Mouse (Mus musculus) right cerebral cortex, postnatal 14 days (tissue): ENCODE results near the gene Ppp1r2.

Experiments used
- DNase-seq: peaks from one replicate; pipeline ENCODE4 v3.0.0; 2022

Gene Ppp1r2

GRCm38 (mm10) chr16:31232491-31233166 is 42.4 kb downstream of the Ppp1r2 start:
- DNase-seq: no peak

GRCm38 (mm10) chr16:31231591-31231990 is 43.5 kb downstream of the Ppp1r2 start:
- DNase-seq: no peak

- DNase-seq: no peak
These were observed 47.3 kb downstream of the Ppp1r2 start for GRCm38 (mm10) chr16:31227746-31228145.

- no peak for DNase-seq
These were observed 59.8 kb downstream of the Ppp1r2 start for GRCm38 (mm10) chr16:31215271-31215670.

GRCm38 (mm10) chr16:31213463-31213862 is 61.6 kb downstream of the Ppp1r2 start:
- no peak for DNase-seq

GRCm38 (mm10) chr16:31211503-31211902 is 63.6 kb downstream of the Ppp1r2 start:
- DNase-seq: no peak

GRCm38 (mm10) chr16:31210453-31210852 is 64.6 kb downstream of the Ppp1r2 start:
- no peak for DNase-seq

GRCm38 (mm10) chr16:31209911-31210310 is 65.2 kb downstream of the Ppp1r2 start:
- DNase-seq: no peak

GRCm38 (mm10) chr16:31205726-31206125 is 69.4 kb downstream of the Ppp1r2 start:
- DNase-seq: no peak

- DNase-seq: no peak
These were observed 69.9 kb downstream of the Ppp1r2 start for GRCm38 (mm10) chr16:31205187-31205586.

GRCm38 (mm10) chr16:31204216-31204615 is 70.9 kb downstream of the Ppp1r2 start:
- no peak for DNase-seq

GRCm38 (mm10) chr16:31201704-31202103 is 73.4 kb downstream of the Ppp1r2 start:
- DNase-seq: no peak
